25 mouse cellular contexts compared by ENCODE assay signal in the genomic region with DNA sequence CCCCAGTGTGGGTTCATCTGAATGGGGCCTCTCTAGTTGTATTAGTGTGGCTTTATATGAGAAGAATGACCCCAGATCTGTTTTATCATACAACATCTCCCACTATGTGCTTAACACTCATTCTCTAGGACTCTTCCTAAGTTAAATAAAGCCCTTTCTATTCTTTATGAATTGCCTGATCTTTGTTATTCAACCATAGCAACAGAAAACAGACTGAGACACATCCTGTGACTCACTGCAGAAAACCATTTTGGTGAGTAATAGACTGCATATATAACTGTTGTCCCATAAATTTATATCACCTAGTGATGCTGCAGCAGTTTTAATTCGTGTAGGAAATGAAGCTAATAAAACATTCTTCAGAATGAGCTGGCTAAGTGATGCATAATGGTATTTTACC.
"Had no signal": no experiment of that assay in that cellular context is flagged by ENCODE, and none has a peak within 500 bp of the region (broad histone marks: within the 10 kb centered on the region; RNA-seq: fewer than 3 reads in every experiment).

No protein-coding gene starts in this region.

- H3K4me1 ChIP-seq: heart, embryonic 10.5 days; heart, embryonic 12.5 days; hindbrain, embryonic 10.5 days; hindbrain, embryonic 12.5 days; intestine, embryonic 15.5 days; liver, embryonic 13.5 days had no signal

- H3K27me3 ChIP-seq: heart, embryonic 12.5 days; hindbrain, embryonic 12.5 days; intestine, embryonic 15.5 days; limb, embryonic 12.5 days; liver, embryonic 13.5 days had no signal

- ATAC-seq: hindbrain, embryonic 16.5 days; inflammation-experienced regulatory T-cells, adult 6 months; intestine, embryonic 15.5 days; intestine, postnatal 0 days had no signal

- H3K4me3 ChIP-seq: heart, embryonic 10.5 days; heart, embryonic 12.5 days; hindbrain, embryonic 10.5 days; hindbrain, embryonic 12.5 days; intestine, embryonic 15.5 days; layer of hippocampus, adult 2 months; limb, embryonic 12.5 days; liver, embryonic 13.5 days had no signal

- DNase-seq: gastrocnemius, postnatal 10 days; gastrocnemius, postnatal 25 days; heart, adult 18-20 months; heart, postnatal 10 days; heart, postnatal 4 days; kidney, adult 18-20 months; kidney, adult 8-10 months; kidney, postnatal 10 days; kidney, postnatal 25 days; kidney, postnatal 4 days; left cerebral cortex, postnatal 4 days; liver; liver, embryonic 13.5 days had no signal

- H3K36me3 ChIP-seq: heart, embryonic 10.5 days; heart, embryonic 12.5 days; hindbrain, embryonic 10.5 days; hindbrain, embryonic 12.5 days; intestine, embryonic 15.5 days; limb, embryonic 12.5 days; liver, embryonic 13.5 days had no signal

- H3K27ac ChIP-seq: heart, embryonic 10.5 days; hindbrain, embryonic 10.5 days; hindbrain, embryonic 12.5 days; hindbrain, embryonic 14.5 days; intestine, embryonic 15.5 days; layer of hippocampus, adult 2 months; limb, embryonic 12.5 days; liver, embryonic 13.5 days had no signal

- H3K9me3 ChIP-seq: heart, embryonic 10.5 days; heart, embryonic 12.5 days; hindbrain, embryonic 10.5 days; hindbrain, embryonic 12.5 days; intestine, embryonic 15.5 days; limb, embryonic 12.5 days; liver, embryonic 13.5 days had no signal

- H3K4me2 ChIP-seq: heart, embryonic 12.5 days; hindbrain, embryonic 12.5 days; hindbrain, embryonic 14.5 days; intestine, embryonic 15.5 days; limb, embryonic 12.5 days; liver, embryonic 11.5 days; liver, embryonic 13.5 days had no signal

- H3K9ac ChIP-seq: heart, embryonic 12.5 days; hindbrain, embryonic 12.5 days; hindbrain, embryonic 14.5 days; intestine, embryonic 15.5 days; limb, embryonic 12.5 days; liver, embryonic 13.5 days had no signal
